9 mouse cellular contexts compared by ENCODE assay signal in the genomic region with DNA sequence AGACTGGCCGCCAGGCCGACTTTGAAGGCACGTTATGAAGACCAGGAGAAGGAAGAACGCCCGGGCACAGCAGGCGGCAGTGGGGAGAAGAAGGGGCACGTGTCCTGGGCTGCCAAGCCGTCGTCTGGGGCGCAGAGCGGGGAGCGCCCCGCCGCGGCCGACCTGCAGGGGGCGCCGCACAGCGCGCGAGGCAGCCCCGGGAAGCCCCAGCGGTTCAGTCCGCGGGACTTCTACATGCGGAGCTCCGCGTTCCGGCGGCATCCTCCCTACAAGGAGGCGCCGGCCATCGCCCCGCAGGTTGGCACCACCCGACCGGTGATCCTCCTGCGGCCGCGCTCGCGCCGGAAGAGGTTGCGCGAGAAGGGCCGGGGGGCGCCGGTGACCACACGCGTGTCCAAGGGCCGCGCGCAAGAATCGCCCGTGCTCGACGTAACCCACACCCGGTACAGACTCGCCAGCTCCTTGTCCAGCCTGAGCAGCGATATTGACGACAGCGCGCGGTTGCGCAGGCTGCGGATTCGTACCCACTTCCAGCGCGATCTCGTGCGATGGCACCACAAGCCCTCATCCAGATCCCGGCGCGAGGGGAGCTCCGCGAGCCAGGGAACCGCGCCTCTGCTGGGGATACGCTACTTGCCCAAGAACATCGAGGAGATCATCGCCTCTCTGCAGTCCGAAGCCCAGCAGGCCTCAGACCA. TPM values are rescaled to one million over a fixed set of nuclear protein-coding genes. Genes with fewer than 3 reads are reported as not detected.
DNase-seq lines count a peak whose midpoint lies in the region; ATAC-seq and TF ChIP-seq lines count a peak whose summit lies in the region.
"Had no signal": no experiment of that assay in that cellular context is flagged by ENCODE, and none has a peak within 500 bp of the region (broad histone marks: within the 10 kb centered on the region; RNA-seq: fewer than 3 reads in every experiment).

No protein-coding gene starts in this region.

- H3K9ac ChIP-seq in heart, postnatal 0 days (replicated peaks; ENCODE audit: low read depth, low read length) = no peak overlapping the region; the same call in 1 of the 2 replicates
- peak overlapping the region; percentile 68 for H3K9ac ChIP-seq in limb, embryonic 13.5 days
- peak overlapping the region; percentile 62 for H3K9ac ChIP-seq in midbrain, embryonic 13.5 days (replicated peaks)

- peak; percentile 28 for TF ChIP-seq CTCF in heart, postnatal 0 days (IDR thresholded peaks at IDR 0.05; ENCODE audit: low read depth)

- no peak overlapping the region for H3K27ac ChIP-seq in heart, postnatal 0 days (ENCODE audit: low read depth)
- H3K27ac ChIP-seq in limb, embryonic 13.5 days = no peak overlapping the region
- H3K27ac ChIP-seq in midbrain, embryonic 13.5 days = no peak overlapping the region
- H3K27ac ChIP-seq: macrophage had no signal

- 3% methylated on average over 77 of the region's 81 CpGs for WGBS in heart, postnatal 0 days
- WGBS in limb, embryonic 13.5 days = 3% methylated on average over 72 of the region's 81 CpGs
- 1% methylated on average over 79 of the region's 81 CpGs for WGBS in midbrain, embryonic 13.5 days

- intact Hi-C loops in left cerebral cortex, postnatal 14 days (cut with DNase I) = no loop called here

- H3K36me3 ChIP-seq in heart, postnatal 0 days (replicated peaks; ENCODE audit: control insufficient read depth, insufficient read depth, low read length) = no peaks in the 10 kb centered on the region
- H3K36me3 ChIP-seq in limb, embryonic 13.5 days = no peaks in the 10 kb centered on the region
- H3K36me3 ChIP-seq in midbrain, embryonic 13.5 days = no peaks in the 10 kb centered on the region

- no peak for TF ChIP-seq EP300 in heart, postnatal 0 days (IDR thresholded peaks at IDR 0.05; ENCODE audit: low read depth)

- H3K27me3 ChIP-seq in heart, postnatal 0 days (ENCODE audit: control insufficient read depth, insufficient read depth, low read length) = peaks cover 40% of the 10 kb centered on the region
- peaks cover 58% of the 10 kb centered on the region for H3K27me3 ChIP-seq in limb, embryonic 13.5 days
- H3K27me3 ChIP-seq in midbrain, embryonic 13.5 days = peaks cover 34% of the 10 kb centered on the region

- H3K4me3 ChIP-seq in heart, postnatal 0 days (ENCODE audit: low read depth, low read length) = peak overlapping the region; percentile 42
- H3K4me3 ChIP-seq in limb, embryonic 13.5 days = peak overlapping the region; percentile 57
- H3K4me3 ChIP-seq in midbrain, embryonic 13.5 days (replicated peaks) = peak overlapping the region; percentile 50

- H3K4me2 ChIP-seq in heart, postnatal 0 days (ENCODE audit: low read depth, low read length) = peak overlapping the region; percentile 60
- peak overlapping the region; percentile 85 for H3K4me2 ChIP-seq in limb, embryonic 13.5 days (replicated peaks)
- peak overlapping the region; percentile 76 for H3K4me2 ChIP-seq in midbrain, embryonic 13.5 days (replicated peaks)

- peak; percentile 16 to 26 for DNase-seq in left cerebral cortex, postnatal 14 days (ENCODE audit: low spot score in 2 of 2)
- no peak for DNase-seq in left cerebral cortex, adult 9 months (ENCODE audit: low spot score in 2 of 2)
- peak; percentile 58 for DNase-seq in embryo, embryonic 10 days (ENCODE audit: low spot score)
- DNase-seq in heart, postnatal 0 days (ENCODE audit: low spot score) = peak; percentile 30
- peak; percentile 75 for DNase-seq in urinary bladder, postnatal 14 days (ENCODE audit: low spot score)
- DNase-seq in spleen, postnatal 36 days (ENCODE audit: low spot score in 2 of 2) = no peak

- no peaks in the 10 kb centered on the region for H3K9me3 ChIP-seq in heart, postnatal 0 days (replicated peaks; ENCODE audit: control insufficient read depth, low read length)
- H3K9me3 ChIP-seq in limb, embryonic 13.5 days = no peaks in the 10 kb centered on the region
- H3K9me3 ChIP-seq in midbrain, embryonic 13.5 days = no peaks in the 10 kb centered on the region

- 0 out of 2 replicates have a peak, but pooled peaks cover 6% of the 10 kb centered on the region for H3K4me1 ChIP-seq in heart, postnatal 0 days (ENCODE audit: control insufficient read depth, insufficient read depth)
- 0 out of 2 replicates have a peak, but pooled peaks cover 3% of the 10 kb centered on the region for H3K4me1 ChIP-seq in limb, embryonic 13.5 days
- peaks cover 8% of the 10 kb centered on the region for H3K4me1 ChIP-seq in midbrain, embryonic 13.5 days (replicated peaks)

- ATAC-seq in heart, postnatal 0 days (ENCODE audit: insufficient read depth, low read depth) = peak; percentile 83
- peak; percentile 91 for ATAC-seq in limb, embryonic 13.5 days (ENCODE audit: low FRiP score, low read depth)
- ATAC-seq in midbrain, embryonic 13.5 days = peak; percentile 96

RNA-seq across cellular contexts. Expression of gene Ttc6, which starts 12.2 kb away (rescaled TPM):
- total RNA-seq in left cerebral cortex, postnatal 14 days (2021) = under 1 TPM; 0.24 to 0.57 TPM
- 0.15 TPM in 1 of 2 replicates, not detected in the other for total RNA-seq in heart, postnatal 0 days (2014; rRNA removed; ENCODE audit: low replicate concordance)
- polyA plus RNA-seq in heart, postnatal 0 days (2015; fragmentation: Nextera tagmentation; extraction: Ambion mirVana) = 0.01 TPM in 1 of 2 replicates, not detected in the other
- 0.20 TPM in 2 replicates for polyA plus RNA-seq in limb, embryonic 13.5 days (2015; fragmentation: Nextera tagmentation; extraction: Ambion mirVana)
- 1.8 and 2.6 TPM in 2 replicates for polyA plus RNA-seq in midbrain, embryonic 13.5 days (2015; fragmentation: Nextera tagmentation; extraction: Ambion mirVana)
- polyA plus RNA-seq: macrophage had no signal

RNA-seq across cellular contexts. Expression of gene Foxa1, which starts 29.4 kb away (rescaled TPM):
- total RNA-seq in left cerebral cortex, postnatal 14 days (2021) = not detected
- total RNA-seq in heart, postnatal 0 days (2014; rRNA removed; ENCODE audit: low replicate concordance) = 1.6 TPM in 1 of 2 replicates, not detected in the other
- 0.18 TPM in 1 of 2 replicates, not detected in the other for polyA plus RNA-seq in heart, postnatal 0 days (2015; fragmentation: Nextera tagmentation; extraction: Ambion mirVana)
- 0.09 TPM in 1 of 2 replicates, not detected in the other for polyA plus RNA-seq in limb, embryonic 13.5 days (2015; fragmentation: Nextera tagmentation; extraction: Ambion mirVana)
- 3.0 and 3.8 TPM in 2 replicates for polyA plus RNA-seq in midbrain, embryonic 13.5 days (2015; fragmentation: Nextera tagmentation; extraction: Ambion mirVana)
- polyA plus RNA-seq: macrophage had no signal

Comparison
In these comparisons a context has a peak if more than half of its experiments do, and no peak if none do; other contexts are left out.
1. DNase-seq: peak in left cerebral cortex, postnatal 14 days (2 of 2), embryo, embryonic 10 days (single experiment), heart, postnatal 0 days (single experiment) and urinary bladder, postnatal 14 days (single experiment); none in left cerebral cortex, adult 9 months (0 of 2) and spleen, postnatal 36 days (0 of 2).
2. Peak in every context shown above with its lines, with median percentiles within 50 percentile points of each other: ATAC-seq, H3K4me2 ChIP-seq and H3K4me3 ChIP-seq.